Mouse (Mus musculus) gastrocnemius, adult 2 months (tissue): ENCODE measurements around the gene Tmem100. TPM values are rescaled to one million over a fixed set of nuclear protein-coding genes. Genes with fewer than 3 reads are reported as not detected.

ENCODE experiments used
- DNase-seq: peaks from one replicate; pipeline ENCODE4 v3.0.0; 2022
- H3K27ac ChIP-seq: fragments of 200-600 bp; 2 replicates; pipeline ENCODE4 v1.8.1; 2022; ENCODE audit warnings: mild to moderate bottlenecking
- H3K4me3 ChIP-seq: fragments of 200-600 bp; 2 replicates; pipeline ENCODE4 v1.8.1; 2022; ENCODE audit warnings: mild to moderate bottlenecking, moderate library complexity
- CTCF ChIP-seq: fragments of 200-600 bp; IDR thresholded peaks from 2 replicates; pipeline ENCODE4 v1.8.1; 2022; ENCODE audit warnings: antibody characterized with exemption, mild to moderate bottlenecking, moderate library complexity
- intact Hi-C: fragments of 180-260 bp; cut with DNase I; formaldehyde crosslinking; loops from one replicate; pipeline ENCODE4 v1.15.1; 2025
- long read RNA-seq, 2 experiments: library from polyadenylated mRNA; stranded (forward); transcript quantifications; one replicate each; pipeline ENCODE4 v2.0.0; 2021
- total RNA-seq, 2 experiments: library from RNA; stranded (reverse); gene quantifications; 2 replicates each; pipeline ENCODE4 v1.2.3; 2021

The Tmem100 gene
- 10 to 100 TPM in 1 of 2 experiments, 1 to 10 TPM in 1; 7.4 to 19.2 TPM for total RNA-seq
- long read RNA-seq, experiment 1, partial matches to known transcripts, result 2 of 8 reads
- long read RNA-seq, experiment 1, other reads (novel, unspliced or antisense), result 2 of 8 reads
- long read RNA-seq, experiment 2, transcript Tmem100-201 (3 exons, 1,767 nt), result major isoform, 16 of 40 reads
- long read RNA-seq, experiment 2, partial matches to known transcripts, result 5 of 40 reads
- long read RNA-seq, experiment 2, other reads (novel, unspliced or antisense), result 19 of 40 reads

GRCm38 (mm10) chr11:90029841-90030398 lies at the start of gene Tmem100:
TSS of gene Tmem100 (plus strand) at chr11:90030348.
- peak within 1 kb of the TSS; percentile 86 for H3K27ac ChIP-seq
- H3K4me3 ChIP-seq, result peak within 1 kb of the TSS; percentile 74
- intact Hi-C loops, result no loop called here
- TF ChIP-seq CTCF, result no peak
- DNase-seq, result peak; percentile 21

- intact Hi-C loops, result no loop called here
Observed at GRCm38 (mm10) chr11:89982918-89983317, 47.2 kb upstream of the Tmem100 start.

GRCm38 (mm10) chr11:89984436-89984835 lies 45.7 kb upstream of the Tmem100 start:
- no peak overlapping the region for H3K4me3 ChIP-seq
- DNase-seq, result no peak
- TF ChIP-seq CTCF, result no peak
- H3K27ac ChIP-seq, result no peak overlapping the region
- intact Hi-C loops, result no loop called here

More at GRCm38 (mm10) chr11:89982918-89983317, 47.2 kb upstream of the Tmem100 start:
- DNase-seq, result no peak
- Histone ChIP-seq H3K27ac (no peak overlapping the region), H3K4me3 (no peak overlapping the region)
- no peak for TF ChIP-seq CTCF

- DNase-seq, result no peak
- intact Hi-C loops, result no loop called here
- no peak for TF ChIP-seq CTCF
Observed at GRCm38 (mm10) chr11:89985200-89986187, 44.7 kb upstream of the Tmem100 start.

GRCm38 (mm10) chr11:89986516-89986915 lies 43.6 kb upstream of the Tmem100 start:
- Histone ChIP-seq H3K27ac (no peak overlapping the region), H3K4me3 (no peak overlapping the region)
- DNase-seq, result no peak
- intact Hi-C loops, result no loop called here
- no peak for TF ChIP-seq CTCF

More at GRCm38 (mm10) chr11:89985200-89986187, 44.7 kb upstream of the Tmem100 start:
- H3K4me3 ChIP-seq, result no peak overlapping the region
- no peak overlapping the region for H3K27ac ChIP-seq

GRCm38 (mm10) chr11:89988936-89989589 lies 41.1 kb upstream of the Tmem100 start:
- Histone ChIP-seq H3K27ac (no peak overlapping the region), H3K4me3 (no peak overlapping the region)
- intact Hi-C loops, result loop anchor here (1.0 kb wide), 1 partner anchor 181 kb away; no protein-coding TSS in a partner anchor
- TF ChIP-seq CTCF, result peak; percentile 87
- peak; percentile 78 for DNase-seq

GRCm38 (mm10) chr11:89991661-89992060 lies 38.5 kb upstream of the Tmem100 start:
- Histone ChIP-seq H3K27ac (no peak overlapping the region), H3K4me3 (no peak overlapping the region)
- DNase-seq, result no peak
- intact Hi-C loops, result loop anchor here (2.0 to 10.0 kb wide), 2 partner anchors 25 to 623 kb away; no protein-coding TSS in a partner anchor
- no peak for TF ChIP-seq CTCF

GRCm38 (mm10) chr11:89994706-89995105 lies 35.4 kb upstream of the Tmem100 start:
- Histone ChIP-seq H3K27ac (no peak overlapping the region), H3K4me3 (no peak overlapping the region)
- no peak for TF ChIP-seq CTCF
- DNase-seq, result no peak
- intact Hi-C loops, result loop anchor here (10.0 kb wide), 1 partner anchor 620 kb away; no protein-coding TSS in a partner anchor

GRCm38 (mm10) chr11:89995596-89995995 lies 34.6 kb upstream of the Tmem100 start:
- DNase-seq, result no peak
- no peak for TF ChIP-seq CTCF
- intact Hi-C loops, result loop anchor here (10.0 kb wide), 1 partner anchor 619 kb away; no protein-coding TSS in a partner anchor

GRCm38 (mm10) chr11:89996406-89996805 lies 33.7 kb upstream of the Tmem100 start:
- TF ChIP-seq CTCF, result no peak
- H3K4me3 ChIP-seq, result no peak overlapping the region
- no peak overlapping the region for H3K27ac ChIP-seq
- DNase-seq, result no peak
- intact Hi-C loops, result loop anchor here (10.0 kb wide), 1 partner anchor 618 kb away; no protein-coding TSS in a partner anchor

More at GRCm38 (mm10) chr11:89995596-89995995, 34.6 kb upstream of the Tmem100 start:
- Histone ChIP-seq H3K4me3 (no peak overlapping the region), H3K27ac (no peak overlapping the region)

- no peak for TF ChIP-seq CTCF
Observed at GRCm38 (mm10) chr11:89996856-89997255, 33.3 kb upstream of the Tmem100 start.

More at GRCm38 (mm10) chr11:89996856-89997255, 33.3 kb upstream of the Tmem100 start:
- H3K4me3 ChIP-seq, result no peak overlapping the region
- H3K27ac ChIP-seq, result no peak overlapping the region
- intact Hi-C loops, result loop anchor here (10.0 kb wide), 1 partner anchor 618 kb away; no protein-coding TSS in a partner anchor
- no peak for DNase-seq
